Mouse (Mus musculus): ENCODE measurements around the gene Fstl4.

- TF ChIP-seq POLR2A (IDR thresholded peaks at IDR 0.05; ENCODE audit: insufficient read depth, low read depth, low read length) (no peak), CTCF (IDR thresholded peaks at IDR 0.05) (no peak), EP300 (IDR thresholded peaks at IDR 0.05; ENCODE audit: insufficient read depth, low read depth, low read length) (no peak)
Observed at GRCm38 (mm10) chr11:53138212-53138611, 373.8 kb downstream of the Fstl4 start.
